Mouse (Mus musculus) lung, postnatal 0 days (tissue): ENCODE measurements at regions not wholly inside any gene's neighbourhood (a gene's known extent, or its start where the extent isn't known, plus 50 kb on each side); places are given as distances from the start of the nearest gene placed in this dataset.

Experiments
- ATAC-seq: fragments of 200-750 bp; cut with Nextera tagmentation; 2 replicates; pipeline ENCODE4 v1.8.0; 2017; ENCODE audit warnings: moderate library complexity
- DNase-seq: peaks from one replicate; pipeline ENCODE4 v3.0.0-alpha.2; 2016; ENCODE audit warnings: low spot score
- H3K27ac ChIP-seq: fragments of 300-500 bp; sonication (generic); 2 replicates; pipeline ENCODE4 v1.5.1; 2014; ENCODE audit warnings: antibody characterized with exemption, mild to moderate bottlenecking, low read length, mixed read lengths
- H3K27me3 ChIP-seq: fragments of 300-500 bp; sonication (generic); replicated peaks from 2 replicates; pipeline ENCODE4 v1.6.1; 2014; ENCODE audit warnings: low read length, mixed read lengths; ENCODE audit not compliant: insufficient read depth
- H3K36me3 ChIP-seq: fragments of 300-500 bp; sonication (generic); 2 replicates; pipeline ENCODE4 v1.6.1; 2014; ENCODE audit warnings: low read length, mixed read lengths; ENCODE audit not compliant: insufficient read depth
- H3K4me1 ChIP-seq: fragments of 300-500 bp; sonication (generic); 2 replicates; pipeline ENCODE4 v1.6.1; 2014; ENCODE audit warnings: antibody characterized with exemption, low read depth, low read length, mixed read lengths; ENCODE audit not compliant: insufficient read depth
- H3K4me2 ChIP-seq: fragments of 300-500 bp; sonication (generic); replicated peaks from 2 replicates; pipeline ENCODE4 v1.6.1; 2014; ENCODE audit warnings: low read depth, mild to moderate bottlenecking, low read length, moderate library complexity, mixed read lengths
- H3K4me3 ChIP-seq: fragments of 300-500 bp; sonication (generic); 2 replicates; pipeline ENCODE4 v1.5.1; 2014; ENCODE audit warnings: low read depth, low read length
- H3K9ac ChIP-seq: fragments of 300-500 bp; sonication (generic); replicated peaks from 2 replicates; pipeline ENCODE4 v1.6.1; 2014; ENCODE audit warnings: low read depth, mild to moderate bottlenecking
- H3K9me3 ChIP-seq: fragments of 300-500 bp; sonication (generic); 2 replicates; pipeline ENCODE4 v1.6.1; 2016; ENCODE audit warnings: low read length, mixed read lengths
- CTCF ChIP-seq: IDR thresholded peaks from 2 replicates; pipeline ENCODE4 v1.5.1; 2016; ENCODE audit warnings: antibody characterized with exemption, mild to moderate bottlenecking
- EP300 ChIP-seq: IDR thresholded peaks from 2 replicates; pipeline ENCODE4 v1.6.1; 2016; ENCODE audit warnings: antibody characterized with exemption, mild to moderate bottlenecking, control low read depth
- WGBS: fragments of 180-500 bp; shearing (Covaris S2); extraction: QIAGEN DNeasy Blood & Tissue Kit; methylation state at CpG from one replicate; pipeline ENCODE4 v1.1.7; 2014; 5-methylcytosine and 5-hydroxymethylcytosine counted together

DNA sequence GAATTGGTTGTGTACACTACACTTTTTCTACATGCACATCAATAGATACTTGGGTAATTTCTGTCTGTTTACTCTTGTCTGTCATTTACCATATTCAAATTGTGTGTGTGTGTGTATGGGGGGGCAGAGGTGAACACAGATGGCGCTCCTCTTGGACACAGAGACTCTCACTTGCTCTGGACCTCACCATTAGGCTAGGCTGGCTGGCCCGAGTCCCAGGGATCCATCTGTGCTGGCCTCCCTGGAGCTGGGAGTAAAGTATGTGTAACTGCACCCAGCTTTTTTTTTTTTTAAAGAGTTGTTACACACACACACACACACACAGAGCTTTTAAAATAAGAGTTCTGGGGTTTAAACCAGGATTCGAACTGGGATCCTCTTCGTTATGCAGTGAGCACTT, 124.5 kb upstream of the Arhgap5 start:
- Histone ChIP-seq H3K4me1 (peaks cover 13% of the 10 kb centered on the region; the same call in 1 of the 2 replicates), H3K27ac (no peak overlapping the region), H3K9me3 (no peaks in the 10 kb centered on the region), H3K9ac (no peak overlapping the region), H3K27me3 (no peaks in the 10 kb centered on the region), H3K4me3 (no peak overlapping the region), H3K36me3 (no peaks in the 10 kb centered on the region), H3K4me2 (no peak overlapping the region)
- no peak for ATAC-seq
- no peak for DNase-seq
- WGBS: 77% methylated on average over 4 of the region's 4 CpGs
- TF ChIP-seq CTCF (no peak), EP300 (no peak)

DNA sequence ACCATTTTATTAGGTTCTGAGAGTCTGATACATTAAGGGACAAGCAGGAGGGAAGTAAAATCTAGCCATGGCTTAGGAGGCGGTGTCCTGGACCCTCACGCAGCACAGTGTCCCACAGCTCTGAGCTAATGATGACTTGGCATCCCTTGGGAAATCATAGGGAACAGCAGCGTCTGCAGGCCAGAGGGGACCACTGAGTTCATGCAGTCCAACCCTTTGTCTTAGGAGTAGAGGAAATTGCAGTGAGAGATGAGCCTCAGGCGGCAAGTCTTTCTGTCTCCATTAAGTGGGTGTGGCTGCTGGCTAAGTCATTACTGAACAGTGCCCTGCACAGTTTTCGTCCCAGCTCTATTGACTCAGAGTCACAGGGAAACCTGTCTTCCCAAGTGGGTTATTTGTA, 123.8 kb upstream of the Arhgap5 start:
- H3K9me3 ChIP-seq: no peaks in the 10 kb centered on the region
- ATAC-seq (no peak), DNase-seq (no peak)
- H3K4me1 ChIP-seq: peaks cover 13% of the 10 kb centered on the region; the same call in 1 of the 2 replicates
- H3K9ac ChIP-seq: no peak overlapping the region
- no peaks in the 10 kb centered on the region for H3K36me3 ChIP-seq
- WGBS: 66% methylated on average over 5 of the region's 5 CpGs
- no peak overlapping the region for H3K4me3 ChIP-seq
- no peaks in the 10 kb centered on the region for H3K27me3 ChIP-seq
- H3K27ac ChIP-seq: no peak overlapping the region
- TF ChIP-seq CTCF (no peak), EP300 (no peak)
- no peak overlapping the region for H3K4me2 ChIP-seq

DNA sequence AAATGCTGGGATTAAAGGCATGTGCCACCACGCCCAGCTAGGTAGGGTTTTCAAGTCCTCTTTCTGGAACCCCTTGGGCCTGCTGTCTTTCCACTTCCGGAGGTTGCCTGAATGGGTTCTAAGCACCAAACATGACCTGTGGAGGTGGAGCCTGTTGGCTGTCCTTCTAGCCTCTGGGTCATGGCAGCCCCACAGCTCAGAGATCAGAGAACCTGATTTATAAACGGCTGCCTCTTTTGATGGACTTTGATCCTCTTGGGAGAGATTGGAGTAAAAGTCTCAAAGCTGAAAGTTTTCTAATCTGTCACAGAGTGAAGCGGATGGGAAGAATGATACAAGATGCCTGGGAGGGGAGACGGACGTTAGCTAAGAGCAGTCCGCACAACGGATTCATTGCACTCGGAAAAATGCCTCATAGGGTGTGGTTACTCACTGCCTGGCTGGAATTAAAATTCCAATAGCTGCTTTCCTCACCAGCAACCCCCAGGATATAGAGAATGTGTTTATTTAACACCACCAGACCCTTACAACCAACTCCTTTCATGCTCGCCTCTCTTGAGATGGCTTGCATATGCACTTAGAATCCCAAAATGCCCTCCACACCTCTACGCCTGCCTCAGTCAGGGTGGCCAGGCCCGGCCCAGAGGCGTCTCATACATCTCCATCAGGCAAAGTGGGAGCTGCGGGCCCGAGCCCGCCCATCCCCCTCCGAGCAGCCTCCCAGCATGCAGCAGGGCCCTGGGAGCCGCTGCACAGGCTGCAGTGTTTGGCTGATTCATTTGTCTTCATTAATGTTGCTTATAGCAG, 122.4 kb upstream of the Arhgap5 start:
- peak; percentile 60 for ATAC-seq
- H3K36me3 ChIP-seq: no peaks in the 10 kb centered on the region
- TF ChIP-seq CTCF (no peak), EP300 (no peak)
- H3K27ac ChIP-seq: no peak overlapping the region
- no peak overlapping the region; the same call in 1 of the 2 replicates for H3K4me2 ChIP-seq
- WGBS: 25% methylated on average over 18 of the region's 18 CpGs
- peak; percentile 48 for DNase-seq
- no peak overlapping the region for H3K9ac ChIP-seq
- no peak overlapping the region for H3K4me3 ChIP-seq
- H3K4me1 ChIP-seq: peaks cover 13% of the 10 kb centered on the region; the same call in 1 of the 2 replicates
- H3K27me3 ChIP-seq: no peaks in the 10 kb centered on the region
- no peaks in the 10 kb centered on the region for H3K9me3 ChIP-seq

DNA sequence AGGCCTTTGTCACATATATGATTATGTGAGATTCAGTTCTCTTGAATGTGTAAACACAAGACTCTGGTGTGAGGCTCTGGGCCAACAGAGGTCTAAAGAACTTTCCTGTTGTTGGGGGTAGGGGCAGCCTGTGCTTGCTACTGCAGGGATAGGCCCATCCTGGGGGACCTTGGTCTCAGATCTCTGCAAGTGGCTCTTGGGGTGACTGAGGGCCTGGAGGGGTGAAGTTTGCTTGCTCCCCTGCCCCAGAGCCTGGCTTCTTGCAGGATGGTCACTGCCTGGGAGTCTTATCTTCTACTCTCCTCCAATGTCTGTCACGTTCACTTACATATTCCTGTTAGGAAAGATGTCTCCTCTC, 121.8 kb upstream of the Arhgap5 start:
- no peak overlapping the region for H3K4me3 ChIP-seq
- H3K4me2 ChIP-seq: no peak overlapping the region; the same call in 1 of the 2 replicates
- no peaks in the 10 kb centered on the region for H3K36me3 ChIP-seq
- peaks cover 13% of the 10 kb centered on the region; the same call in 1 of the 2 replicates for H3K4me1 ChIP-seq
- TF ChIP-seq CTCF (no peak), EP300 (no peak)
- no peak overlapping the region for H3K9ac ChIP-seq
- no peaks in the 10 kb centered on the region for H3K27me3 ChIP-seq
- DNase-seq: no peak
- 61% methylated on average over 1 of the region's 1 CpGs for WGBS
- no peak overlapping the region for H3K27ac ChIP-seq
- no peaks in the 10 kb centered on the region for H3K9me3 ChIP-seq
- no peak for ATAC-seq

DNA sequence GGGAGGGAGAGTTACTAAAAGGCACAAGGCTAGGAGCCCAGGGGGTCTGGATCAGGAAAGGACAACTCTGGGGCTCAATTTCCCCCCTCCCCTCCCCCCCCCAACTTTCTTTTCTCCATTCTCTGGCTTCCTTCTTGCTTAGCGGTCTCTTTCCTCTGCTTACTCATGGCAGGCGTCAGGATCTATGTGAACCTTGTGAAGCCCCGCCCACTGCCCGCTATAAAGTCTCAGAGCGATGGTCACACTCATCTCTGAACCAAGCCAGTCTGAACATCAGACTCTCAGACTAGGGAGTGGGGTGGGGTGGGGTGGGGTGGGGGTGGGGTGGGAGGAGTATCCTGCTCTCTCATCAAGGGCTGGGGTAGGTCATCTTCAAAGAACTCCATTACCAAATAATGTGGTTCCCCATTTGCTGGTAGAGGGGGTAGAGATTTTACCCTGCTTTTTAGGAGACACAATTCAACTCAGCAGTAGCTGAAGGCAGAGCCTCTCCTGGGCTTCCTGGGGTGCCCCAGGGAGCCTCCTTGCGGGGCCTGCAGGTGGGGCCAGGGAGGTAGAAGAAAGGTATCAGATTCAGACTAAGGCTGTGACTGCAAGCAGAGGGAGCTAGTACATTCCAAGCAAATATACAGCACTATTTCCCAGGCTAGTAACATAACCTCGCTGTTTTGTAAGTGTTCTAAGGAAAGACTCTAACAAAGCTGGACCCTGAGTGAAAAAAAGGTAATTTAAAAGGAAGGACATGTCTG, 120.8 kb upstream of the Arhgap5 start:
- ATAC-seq (peak; percentile 74), DNase-seq (peak; percentile 73)

DNA sequence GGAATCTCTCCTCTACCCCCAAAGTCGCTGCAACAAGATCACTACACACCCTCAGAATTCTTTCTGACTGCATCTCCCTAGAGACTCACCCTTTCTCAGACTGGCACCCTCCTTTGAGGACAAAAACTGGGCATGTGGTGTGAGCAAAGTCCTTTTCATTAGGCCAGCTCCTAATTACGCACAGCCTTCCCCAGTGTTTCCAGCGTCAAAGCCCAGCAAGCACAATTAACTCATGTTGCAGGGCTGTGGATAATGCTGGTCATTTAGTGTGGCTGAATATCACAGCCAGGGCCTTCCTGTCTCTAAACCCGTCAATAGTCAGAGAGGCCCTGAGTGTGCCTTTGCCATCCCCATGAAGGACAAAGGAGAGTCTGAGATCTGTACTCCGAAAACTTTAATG, 114.2 kb upstream of the Arhgap5 start:
- H3K4me1 ChIP-seq: no peaks in the 10 kb centered on the region; the same call in 1 of the 2 replicates
- no peaks in the 10 kb centered on the region for H3K9me3 ChIP-seq
- DNase-seq: no peak
- ATAC-seq: no peak
- no peak overlapping the region for H3K27ac ChIP-seq
- H3K4me2 ChIP-seq: no peak overlapping the region
- H3K4me3 ChIP-seq: no peak overlapping the region
- WGBS: 83% methylated on average over 5 of the region's 5 CpGs
- no peaks in the 10 kb centered on the region for H3K27me3 ChIP-seq
- no peak overlapping the region for H3K9ac ChIP-seq
- no peak for TF ChIP-seq EP300
- TF ChIP-seq CTCF: no peak
- H3K36me3 ChIP-seq: no peaks in the 10 kb centered on the region

More for the DNA sequence above, 120.8 kb upstream of the Arhgap5 start:
- no peak overlapping the region for H3K9ac ChIP-seq
- 11% methylated on average over 7 of the region's 7 CpGs for WGBS
- H3K4me1 ChIP-seq: peaks cover 13% of the 10 kb centered on the region; the same call in 1 of the 2 replicates
- H3K9me3 ChIP-seq: no peaks in the 10 kb centered on the region
- H3K27ac ChIP-seq: no peak overlapping the region
- no peak overlapping the region for H3K4me2 ChIP-seq
- H3K36me3 ChIP-seq: no peaks in the 10 kb centered on the region
- no peak for TF ChIP-seq EP300
- 0 out of 2 replicates have a peak, but pooled peaks have one; percentile 26 for TF ChIP-seq CTCF
- no peaks in the 10 kb centered on the region for H3K27me3 ChIP-seq
- no peak overlapping the region for H3K4me3 ChIP-seq
